Mouse (Mus musculus) megakaryocyte, embryonic 14.5 days (primary cell): ENCODE results near the gene Tshz2. TPM values are rescaled to one million over a fixed set of nuclear protein-coding genes. Genes with fewer than 3 reads are reported as not detected.

Experiments
- H3K27me3 ChIP-seq: replicated peaks from 2 replicates; pipeline ENCODE3; 2012; ENCODE audit warnings: inconsistent platforms
- H3K36me3 ChIP-seq: replicated peaks from 2 replicates; pipeline ENCODE3; 2012; ENCODE audit warnings: low read length, inconsistent platforms, mixed read lengths
- H3K4me1 ChIP-seq: 2 replicates; pipeline ENCODE4 v1.6.1; 2012; ENCODE audit warnings: inconsistent platforms
- H3K4me3 ChIP-seq: replicated peaks from 2 replicates; pipeline ENCODE3; 2012; ENCODE audit warnings: moderate library complexity, mild to moderate bottlenecking, inconsistent platforms
- H3K9me3 ChIP-seq: 2 replicates; pipeline ENCODE4 v1.6.1; 2012; ENCODE audit warnings: inconsistent platforms
- FLI1 ChIP-seq: IDR thresholded peaks from 2 replicates; pipeline ENCODE4 v1.6.1; 2012; ENCODE audit warnings: low read length, inconsistent platforms, mixed read lengths
- GATA1 ChIP-seq: IDR thresholded peaks from 3 replicates; pipeline ENCODE4 v1.6.1; 2012; ENCODE audit warnings: mixed read lengths, low read length, inconsistent platforms, borderline replicate concordance
- polyA plus RNA-seq: library from polyadenylated mRNA; stranded (reverse); fragments of >175 nt; gene quantifications from 2 replicates; pipeline ENCODE4 v1.2.3, GENCODE M21; 2012; ENCODE audit warnings: low replicate concordance; ENCODE audit not compliant: insufficient read depth

Tshz2 gene
- polyA plus RNA-seq, 1 experiment = not detected

DNA sequence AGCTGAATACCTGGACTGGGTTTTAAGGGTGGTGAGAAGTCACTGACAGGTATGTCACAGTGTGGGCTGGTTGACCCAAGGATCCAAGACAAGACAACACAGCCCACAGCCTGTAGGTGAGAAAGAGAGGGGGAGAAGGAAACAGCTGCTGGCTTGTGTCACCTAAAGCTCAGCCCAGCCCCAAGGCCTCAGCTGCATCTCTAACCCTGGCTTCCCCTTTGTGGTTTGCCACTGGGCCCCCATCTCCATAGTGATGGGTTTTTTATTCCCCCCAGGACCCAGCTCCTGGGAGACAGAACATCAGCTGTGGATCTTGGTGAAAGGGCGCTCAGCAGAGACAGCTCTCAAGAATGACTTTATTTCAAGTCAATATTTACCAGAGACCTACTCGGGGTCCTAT is 57.2 kb downstream of the Tshz2 start:
- Histone ChIP-seq H3K36me3 (no peaks in the 10 kb centered on the region), H3K4me1 (no peaks in the 10 kb centered on the region), H3K4me3 (no peak overlapping the region), H3K9me3 (peaks cover 44% of the 10 kb centered on the region), H3K27me3 (no peaks in the 10 kb centered on the region)
- TF ChIP-seq GATA1 = no peak
- no peak for TF ChIP-seq FLI1

DNA sequence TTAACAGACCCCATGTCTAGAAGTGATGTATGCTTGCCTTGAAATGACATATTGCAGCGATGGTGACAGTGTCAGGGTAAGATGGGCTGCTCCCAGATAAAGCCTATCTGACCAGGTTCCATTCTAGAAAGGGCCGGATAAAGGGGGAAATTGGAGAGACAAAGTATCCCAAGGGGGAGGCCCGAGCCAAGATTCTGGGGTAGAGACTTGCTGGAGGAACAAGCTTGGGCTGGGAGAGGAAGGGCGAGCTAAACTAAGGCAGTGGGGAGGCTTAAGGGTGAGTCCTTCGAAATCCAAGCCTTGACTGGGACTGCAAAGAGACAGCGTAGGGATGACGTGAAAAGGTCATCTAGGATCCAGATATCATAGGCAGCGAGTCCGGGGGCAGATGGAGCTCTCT is 61.7 kb downstream of the Tshz2 start:
- Histone ChIP-seq H3K36me3 (no peaks in the 10 kb centered on the region), H3K27me3 (no peaks in the 10 kb centered on the region), H3K4me3 (no peak overlapping the region), H3K9me3 (peaks cover 53% of the 10 kb centered on the region), H3K4me1 (no peaks in the 10 kb centered on the region)
- TF ChIP-seq GATA1 (no peak), FLI1 (no peak)

DNA sequence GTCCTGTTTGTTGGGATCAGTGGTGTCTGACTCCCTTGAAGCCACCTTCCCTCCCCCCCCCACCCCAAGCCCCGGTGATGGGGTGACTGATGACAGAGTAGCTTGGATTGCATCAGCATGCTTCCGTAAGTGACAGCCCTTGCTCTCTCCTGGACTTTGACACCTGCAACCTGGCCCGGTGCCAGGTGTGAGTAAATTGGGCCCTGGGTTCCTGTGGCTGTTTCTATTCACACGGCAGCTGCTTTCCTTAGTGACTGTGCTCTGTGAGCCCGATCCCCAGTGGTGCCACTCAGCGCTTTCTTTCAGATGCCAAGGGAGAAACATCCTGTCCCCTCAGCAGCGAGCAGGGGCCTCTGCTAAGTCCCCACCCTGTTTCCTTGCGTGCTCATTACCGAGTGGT is 62.2 kb downstream of the Tshz2 start:
- H3K9me3 ChIP-seq = peaks cover 54% of the 10 kb centered on the region
- H3K36me3 ChIP-seq = no peaks in the 10 kb centered on the region
- TF ChIP-seq GATA1 = no peak
- TF ChIP-seq FLI1 = no peak
- H3K4me1 ChIP-seq = no peaks in the 10 kb centered on the region
- H3K4me3 ChIP-seq = no peak overlapping the region
- H3K27me3 ChIP-seq = no peaks in the 10 kb centered on the region

- TF ChIP-seq GATA1 (no peak), FLI1 (no peak)
- no peak overlapping the region for H3K4me3 ChIP-seq
- no peaks in the 10 kb centered on the region for H3K36me3 ChIP-seq
- H3K27me3 ChIP-seq = no peaks in the 10 kb centered on the region
- H3K4me1 ChIP-seq = no peaks in the 10 kb centered on the region
- peaks cover 67% of the 10 kb centered on the region for H3K9me3 ChIP-seq
Measured at GRCm38 (mm10) chr2:169699141-169699540, 66.3 kb downstream of the Tshz2 start.

GRCm38 (mm10) chr2:169699862-169700511 is 67.2 kb downstream of the Tshz2 start:
- Histone ChIP-seq H3K36me3 (no peaks in the 10 kb centered on the region), H3K4me1 (no peaks in the 10 kb centered on the region), H3K27me3 (no peaks in the 10 kb centered on the region), H3K4me3 (no peak overlapping the region), H3K9me3 (peaks cover 68% of the 10 kb centered on the region)
- TF ChIP-seq GATA1 = no peak
- TF ChIP-seq FLI1 = no peak

- H3K9me3 ChIP-seq = peaks cover 67% of the 10 kb centered on the region
- TF ChIP-seq FLI1 (no peak), GATA1 (no peak)
- no peaks in the 10 kb centered on the region for H3K4me1 ChIP-seq
- H3K27me3 ChIP-seq = no peaks in the 10 kb centered on the region
- no peak overlapping the region for H3K4me3 ChIP-seq
- H3K36me3 ChIP-seq = no peaks in the 10 kb centered on the region
Measured at GRCm38 (mm10) chr2:169702725-169703486, 70.1 kb downstream of the Tshz2 start.

GRCm38 (mm10) chr2:169721793-169722326 is 89.0 kb downstream of the Tshz2 start:
- Histone ChIP-seq H3K36me3 (no peaks in the 10 kb centered on the region), H3K9me3 (peaks cover 49% of the 10 kb centered on the region), H3K4me1 (no peaks in the 10 kb centered on the region), H3K27me3 (no peaks in the 10 kb centered on the region), H3K4me3 (no peak overlapping the region)
- TF ChIP-seq FLI1 (no peak), GATA1 (no peak)

GRCm38 (mm10) chr2:169722341-169722740 is 89.5 kb downstream of the Tshz2 start:
- Histone ChIP-seq H3K36me3 (no peaks in the 10 kb centered on the region), H3K4me1 (no peaks in the 10 kb centered on the region), H3K4me3 (no peak overlapping the region), H3K9me3 (peaks cover 47% of the 10 kb centered on the region), H3K27me3 (no peaks in the 10 kb centered on the region)
- TF ChIP-seq GATA1 (no peak), FLI1 (no peak)

DNA sequence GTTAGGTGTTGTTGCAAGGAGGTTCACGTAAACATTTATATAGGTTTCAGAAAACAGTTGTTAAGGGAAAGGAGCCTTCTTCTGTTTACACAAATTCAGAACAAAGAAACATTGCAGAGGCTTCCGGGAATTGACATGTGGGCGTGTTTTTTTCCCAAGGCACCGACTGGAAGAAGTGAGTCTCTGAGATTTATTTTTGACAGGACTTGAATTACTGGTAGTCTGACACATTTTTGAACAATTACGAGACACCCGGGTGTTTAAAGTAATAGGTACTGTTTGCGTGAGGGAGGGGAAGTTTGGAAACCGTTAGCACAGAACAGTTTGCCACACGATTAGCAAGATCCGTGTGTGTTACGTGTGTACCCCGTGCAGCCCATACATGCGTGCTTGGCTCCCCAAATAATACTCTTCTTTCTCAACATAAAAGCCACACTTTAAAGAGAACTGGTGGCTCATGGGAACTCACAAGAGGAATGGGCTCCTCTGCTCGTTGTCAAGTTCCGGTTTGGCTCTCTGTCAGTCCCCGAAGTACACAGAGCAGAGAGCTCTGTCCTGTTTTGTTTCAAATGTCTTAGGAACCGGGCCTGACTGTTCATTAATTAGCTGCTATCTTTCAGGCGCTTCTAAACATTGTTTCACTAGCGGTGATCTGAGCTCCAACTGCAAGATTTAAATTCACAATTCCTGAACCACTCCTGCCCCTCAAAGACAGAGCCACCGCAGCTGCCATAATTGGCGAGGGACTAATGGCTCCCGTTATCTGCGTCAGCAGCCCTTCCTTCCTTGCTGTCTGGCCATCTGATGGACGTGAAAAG is 91.0 kb downstream of the Tshz2 start:
- TF ChIP-seq GATA1 (no peak), FLI1 (no peak)
- peaks cover 51% of the 10 kb centered on the region for H3K9me3 ChIP-seq

More for the DNA sequence above, 91.0 kb downstream of the Tshz2 start:
- no peaks in the 10 kb centered on the region for H3K36me3 ChIP-seq
- H3K4me3 ChIP-seq = no peak overlapping the region
- H3K4me1 ChIP-seq = no peaks in the 10 kb centered on the region
- H3K27me3 ChIP-seq = no peaks in the 10 kb centered on the region
